Mouse (Mus musculus): ENCODE data around the gene Atp6v0c.

DNA sequence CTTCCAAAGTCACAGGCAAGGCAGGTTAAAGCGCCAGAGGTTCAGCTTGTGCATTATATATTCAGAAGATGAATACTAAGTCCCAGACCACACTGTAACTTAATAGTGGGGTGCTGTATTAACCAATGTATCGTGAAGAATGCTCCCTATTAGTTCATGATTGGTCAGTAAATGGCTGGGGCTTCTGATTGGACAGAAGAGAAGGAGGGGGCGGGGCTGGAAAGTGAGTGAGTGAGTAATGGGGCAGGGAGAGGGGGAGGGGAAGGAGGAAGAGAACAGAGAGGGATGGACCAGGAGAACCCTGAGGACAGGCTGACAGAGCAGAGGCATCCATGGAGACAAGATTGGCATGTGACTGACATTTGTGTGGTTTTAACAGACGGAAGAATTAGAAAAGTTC, 47.3 kb upstream of the Atp6v0c start:
- TF ChIP-seq POLR2A (IDR thresholded peaks at IDR 0.05; ENCODE audit: borderline replicate concordance, extremely low read depth, insufficient read depth, insufficient read length, poor library complexity, severe bottlenecking): no peak
- TF ChIP-seq CTCF (IDR thresholded peaks at IDR 0.05; ENCODE audit: borderline replicate concordance, extremely low read depth, insufficient read depth, insufficient read length): no peak

All from brain, embryonic 14.5 days (tissue).